Mouse (Mus musculus): ENCODE data around the gene Spats2l. TPM values are rescaled to one million over a fixed set of nuclear protein-coding genes. Genes with fewer than 3 reads are reported as not detected.

The Spats2l gene
- polyA plus RNA-seq, 1 experiment, result 7.4 TPM

GRCm38 (mm10) chr1:57969327-57970271, 195.6 kb downstream of the Spats2l start:
- H3K4me1 ChIP-seq (ENCODE audit: control insufficient read depth, insufficient read depth, low read length), result peaks cover 5% of the 10 kb centered on the region; the same call in 1 of the 2 replicates
- H3K4me3 ChIP-seq (replicated peaks; ENCODE audit: extremely low read depth, low read depth, low read length), result peak overlapping the region; percentile 77
- DNase-seq, result peak; percentile 95
- peak; percentile 81 for TF ChIP-seq POLR2A (IDR thresholded peaks at IDR 0.05; ENCODE audit: borderline replicate concordance, extremely low read depth, low read depth, low read length)
- TF ChIP-seq CTCF (IDR thresholded peaks at IDR 0.05; ENCODE audit: insufficient read depth, low read length), result peak; percentile 42; the same call in 1 of the 2 replicates
- WGBS, result 1% methylated on average over 65 of the region's 65 CpGs

- TF ChIP-seq CTCF (IDR thresholded peaks at IDR 0.05; ENCODE audit: insufficient read depth, low read length) (no peak), POLR2A (IDR thresholded peaks at IDR 0.05; ENCODE audit: borderline replicate concordance, extremely low read depth, low read depth, low read length) (no peak)
- H3K4me1 ChIP-seq (ENCODE audit: control insufficient read depth, insufficient read depth, low read length), result peaks cover 5% of the 10 kb centered on the region; the same call in 1 of the 2 replicates
- DNase-seq, result no peak
- H3K4me3 ChIP-seq (replicated peaks; ENCODE audit: extremely low read depth, low read depth, low read length), result no peak overlapping the region
- 63% methylated on average over 2 of the region's 2 CpGs for WGBS
These were observed 197.6 kb downstream of the Spats2l start for GRCm38 (mm10) chr1:57971588-57971987.

- WGBS, result 81% methylated on average over 3 of the region's 3 CpGs
- Histone ChIP-seq H3K4me1 (ENCODE audit: control insufficient read depth, insufficient read depth, low read length) (no peaks in the 10 kb centered on the region), H3K4me3 (replicated peaks; ENCODE audit: extremely low read depth, low read depth, low read length) (no peak overlapping the region)
- DNase-seq, result no peak
- no peak for TF ChIP-seq POLR2A (IDR thresholded peaks at IDR 0.05; ENCODE audit: borderline replicate concordance, extremely low read depth, low read depth, low read length)
- no peak for TF ChIP-seq CTCF (IDR thresholded peaks at IDR 0.05; ENCODE audit: insufficient read depth, low read length)
These were observed 202.9 kb downstream of the Spats2l start for GRCm38 (mm10) chr1:57976860-57977259.

DNA sequence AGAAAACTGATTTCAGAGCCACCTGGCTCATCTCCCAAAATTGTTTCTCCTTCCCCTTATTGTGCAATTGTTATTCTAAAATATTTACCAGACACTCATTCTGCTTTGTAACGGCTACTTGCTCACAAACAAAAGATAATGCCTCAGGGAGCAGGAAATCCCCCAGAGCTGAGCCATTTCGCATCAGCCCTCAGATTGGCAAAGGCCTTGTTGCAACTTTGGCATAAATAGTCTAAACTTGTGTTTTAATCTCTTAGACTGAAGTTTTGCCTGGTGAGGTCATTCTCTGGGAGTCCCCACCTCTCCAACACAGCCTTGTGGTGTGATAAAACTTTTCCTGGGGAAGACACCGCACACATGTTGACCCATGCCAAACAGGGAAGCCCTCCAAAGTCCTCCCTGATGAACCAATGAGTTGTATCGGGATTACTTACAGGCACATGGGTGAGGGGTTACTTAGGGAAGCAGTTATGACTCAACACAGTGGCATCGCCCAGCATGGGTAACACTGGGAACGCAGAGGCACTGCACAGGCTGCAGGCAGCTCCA, 215.2 kb downstream of the Spats2l start:
- no peak for TF ChIP-seq POLR2A (IDR thresholded peaks at IDR 0.05; ENCODE audit: borderline replicate concordance, extremely low read depth, low read depth, low read length)
- no peak for TF ChIP-seq CTCF (IDR thresholded peaks at IDR 0.05; ENCODE audit: insufficient read depth, low read length)
- WGBS, result 44% methylated on average over 6 of the region's 6 CpGs
- H3K4me3 ChIP-seq (replicated peaks; ENCODE audit: extremely low read depth, low read depth, low read length), result no peak overlapping the region
- H3K4me1 ChIP-seq (ENCODE audit: control insufficient read depth, insufficient read depth, low read length), result no peaks in the 10 kb centered on the region
- no peak for DNase-seq

- DNase-seq, result no peak
- Histone ChIP-seq H3K4me1 (ENCODE audit: control insufficient read depth, insufficient read depth, low read length) (no peaks in the 10 kb centered on the region; the same call in 1 of the 2 replicates), H3K4me3 (replicated peaks; ENCODE audit: extremely low read depth, low read depth, low read length) (no peak overlapping the region)
- 69% methylated on average over 2 of the region's 2 CpGs for WGBS
- TF ChIP-seq POLR2A (IDR thresholded peaks at IDR 0.05; ENCODE audit: borderline replicate concordance, extremely low read depth, low read depth, low read length), result no peak
These were observed 217.3 kb downstream of the Spats2l start for GRCm38 (mm10) chr1:57991277-57991676.

GRCm38 (mm10) chr1:57995432-57996132, 221.6 kb downstream of the Spats2l start, which contains the start of gene Sgo2a:
TSS of gene Sgo2a (plus strand) at chr1:57995971.
- H3K4me3 ChIP-seq (replicated peaks; ENCODE audit: extremely low read depth, low read depth, low read length), result peak within 1 kb of the TSS; percentile 82
- 7% methylated on average over 30 of the region's 30 CpGs for WGBS
- H3K4me1 ChIP-seq (ENCODE audit: control insufficient read depth, insufficient read depth, low read length), result no peaks in the 10 kb centered on the region; the same call in 1 of the 2 replicates
- TF ChIP-seq CTCF (IDR thresholded peaks at IDR 0.05; ENCODE audit: insufficient read depth, low read length) (no peak), POLR2A (IDR thresholded peaks at IDR 0.05; ENCODE audit: borderline replicate concordance, extremely low read depth, low read depth, low read length) (peak; percentile 79; the same call in 1 of the 2 replicates)
- DNase-seq, result peak; percentile 88

DNA sequence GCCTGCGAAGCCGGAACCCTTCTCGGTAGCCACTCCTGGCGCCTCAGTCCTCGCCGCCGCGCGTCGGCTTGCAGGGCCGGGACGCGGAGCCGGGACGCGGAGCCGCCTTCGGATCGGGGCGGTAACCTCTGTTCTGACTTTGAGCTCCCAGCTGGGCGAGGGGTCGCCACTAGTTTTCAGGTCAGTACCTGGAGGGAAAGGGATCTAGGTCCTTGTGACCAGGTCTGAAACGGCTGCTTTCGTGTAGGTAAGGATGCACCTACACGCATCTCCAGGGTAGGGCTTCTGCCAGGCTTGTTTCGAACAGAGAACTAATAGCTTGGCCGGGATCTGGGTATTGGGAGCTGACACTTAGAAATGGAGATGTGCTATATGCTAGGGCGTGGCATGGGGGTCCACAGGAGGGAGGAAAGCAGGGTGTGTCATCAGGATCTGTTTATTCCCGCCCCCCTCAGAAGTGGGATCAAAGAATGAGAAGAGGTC, 222.2 kb downstream of the Spats2l start:
- WGBS, result under 1% methylated on average over 29 of the region's 29 CpGs

More for the DNA sequence above, 222.2 kb downstream of the Spats2l start:
- H3K4me1 ChIP-seq (ENCODE audit: control insufficient read depth, insufficient read depth, low read length), result no peaks in the 10 kb centered on the region; the same call in 1 of the 2 replicates
- DNase-seq, result no peak
- H3K4me3 ChIP-seq (replicated peaks; ENCODE audit: extremely low read depth, low read depth, low read length), result peak overlapping the region; percentile 82
- TF ChIP-seq CTCF (IDR thresholded peaks at IDR 0.05; ENCODE audit: insufficient read depth, low read length) (no peak), POLR2A (IDR thresholded peaks at IDR 0.05; ENCODE audit: borderline replicate concordance, extremely low read depth, low read depth, low read length) (no peak)

Other genes with a start within 250 kb of the Spats2l start
- gene Sgo2a, start 221.8 kb downstream of the Spats2l start, polyA plus RNA-seq (2012; rRNA removed), result 0.10 and 0.39 TPM in 2 replicates
- gene Kctd18, start 244.8 kb downstream of the Spats2l start, polyA plus RNA-seq (2012; rRNA removed), result 6.3 and 9.7 TPM in 2 replicates

Measured in lung, adult 2 months (tissue).